Mouse (Mus musculus) liver, postnatal 0 days (tissue): ENCODE data around the gene 5830411N06Rik.

Source experiments
- CTCF ChIP-seq: sonication (generic); IDR thresholded peaks from 2 replicates; pipeline ENCODE4 v1.5.1; 2016; ENCODE audit warnings: antibody characterized with exemption, low read depth
- EP300 ChIP-seq: IDR thresholded peaks from 2 replicates; pipeline ENCODE4 v1.6.1; 2016; ENCODE audit warnings: antibody characterized with exemption, low read depth, mild to moderate bottlenecking

- no peak for TF ChIP-seq CTCF
- no peak for TF ChIP-seq EP300
Observed at GRCm38 (mm10) chr7:140219268-140219667, 27.8 kb upstream of the 5830411N06Rik start.
